Mouse (Mus musculus) intestine, postnatal 0 days (tissue): ENCODE data around the gene Espn. TPM values are rescaled to one million over a fixed set of nuclear protein-coding genes. Genes with fewer than 3 reads are reported as not detected.

Experiments used
- ATAC-seq: fragments of 200-750 bp; cut with Nextera tagmentation; 2 replicates; pipeline ENCODE4 v1.8.0; 2017; ENCODE audit warnings: mild to moderate bottlenecking, moderate TSS enrichment, moderate library complexity
- H3K27ac ChIP-seq: fragments of 300-500 bp; sonication (generic); 2 replicates; pipeline ENCODE4 v1.5.1; 2014; ENCODE audit warnings: mild to moderate bottlenecking, low read depth, low read length, moderate library complexity
- H3K27me3 ChIP-seq: fragments of 300-500 bp; sonication (generic); replicated peaks from 2 replicates; pipeline ENCODE4 v1.6.1; 2014; ENCODE audit warnings: low read length, mixed read lengths; ENCODE audit not compliant: control insufficient read depth, insufficient read depth
- H3K36me3 ChIP-seq: fragments of 300-500 bp; sonication (generic); 2 replicates; pipeline ENCODE4 v1.6.1; 2014; ENCODE audit warnings: mild to moderate bottlenecking, moderate library complexity; ENCODE audit not compliant: control insufficient read depth, insufficient read depth
- H3K4me1 ChIP-seq: fragments of 300-500 bp; sonication (generic); replicated peaks from 2 replicates; pipeline ENCODE4 v1.6.1; 2014; ENCODE audit warnings: antibody characterized with exemption, low read length, mixed read lengths; ENCODE audit not compliant: control insufficient read depth, insufficient read depth
- H3K4me2 ChIP-seq: fragments of 300-500 bp; sonication (generic); replicated peaks from 2 replicates; pipeline ENCODE4 v1.6.1; 2014; ENCODE audit warnings: low read depth, mild to moderate bottlenecking, moderate library complexity
- H3K4me3 ChIP-seq: fragments of 300-500 bp; sonication (generic); 2 replicates; pipeline ENCODE4 v1.5.1; 2014; ENCODE audit warnings: low read depth, low read length
- H3K9ac ChIP-seq: fragments of 300-500 bp; sonication (generic); 2 replicates; pipeline ENCODE4 v1.6.1; 2014; ENCODE audit warnings: mild to moderate bottlenecking, low read depth, low read length
- H3K9me3 ChIP-seq: fragments of 300-500 bp; sonication (generic); 2 replicates; pipeline ENCODE4 v1.6.1; 2016; ENCODE audit warnings: mixed run types; ENCODE audit not compliant: control insufficient read depth
- CTCF ChIP-seq: sonication (generic); IDR thresholded peaks from 2 replicates; pipeline ENCODE4 v1.5.1; 2016; ENCODE audit warnings: low read depth, mild to moderate bottlenecking, control low read depth, antibody characterized with exemption, moderate library complexity
- WGBS: fragments of 180-500 bp; shearing (Covaris S2); extraction: QIAGEN DNeasy Blood & Tissue Kit; methylation state at CpG from one replicate; pipeline ENCODE4 v1.1.7; 2014; 5-methylcytosine and 5-hydroxymethylcytosine counted together
- polyA plus RNA-seq: library from polyadenylated mRNA; unstranded; fragments of >200 nt; fragmentation: Nextera tagmentation; extraction: Ambion mirVana; gene quantifications from 2 replicates; pipeline ENCODE4 v1.2.1, GENCODE M21; 2015

The Espn gene
- polyA plus RNA-seq, 1 experiment from 2014 or later, result 264 TPM

DNA sequence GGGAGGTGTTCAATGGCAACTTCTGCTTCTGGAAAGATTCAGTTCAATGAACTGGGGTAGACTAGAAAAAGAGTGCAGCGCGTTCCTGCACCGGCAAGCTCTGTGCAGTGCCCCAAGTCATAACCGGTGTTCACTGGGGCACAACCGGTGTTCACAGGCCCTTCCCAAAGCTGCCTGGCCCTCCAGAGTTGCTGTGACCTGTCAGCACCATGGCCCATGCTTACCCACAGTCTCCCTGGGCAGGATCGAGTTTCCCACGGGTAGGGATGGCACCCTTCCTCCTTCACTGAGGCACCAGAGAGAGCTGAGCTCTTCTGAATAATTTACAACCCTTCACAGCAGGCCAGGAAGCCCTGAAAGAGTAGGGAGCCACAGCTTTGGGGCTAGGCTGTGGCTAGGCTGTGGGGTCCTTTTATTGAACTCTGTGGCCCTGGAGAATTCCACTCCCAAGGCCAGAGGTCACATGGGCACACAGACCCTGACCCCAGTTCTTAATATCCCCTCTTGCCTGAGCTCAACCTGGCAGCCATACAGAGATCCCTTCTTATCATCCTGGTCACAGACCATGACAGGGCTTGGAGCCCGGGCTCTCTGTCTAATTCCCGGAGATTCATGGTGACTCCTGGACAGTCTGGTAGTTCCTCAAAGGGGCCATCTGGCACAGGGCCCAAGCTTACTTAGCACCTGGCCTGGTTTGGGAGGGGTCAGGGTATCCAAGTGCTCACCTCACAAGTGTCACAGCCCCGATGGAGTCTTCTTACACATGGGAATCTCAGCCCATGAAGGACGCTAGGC is 5.9 kb downstream of the Espn start:
- H3K27ac ChIP-seq, result no peak overlapping the region
- no peak overlapping the region for H3K4me2 ChIP-seq
- WGBS, result 63% methylated on average over 11 of the region's 11 CpGs
- H3K9me3 ChIP-seq, result no peaks in the 10 kb centered on the region
- no peak overlapping the region for H3K9ac ChIP-seq
- TF ChIP-seq CTCF, result no peak
- peaks cover 10% of the 10 kb centered on the region for H3K27me3 ChIP-seq
- H3K4me3 ChIP-seq, result no peak overlapping the region
- no peak for ATAC-seq
- no peaks in the 10 kb centered on the region for H3K36me3 ChIP-seq
- H3K4me1 ChIP-seq, result no peaks in the 10 kb centered on the region

DNA sequence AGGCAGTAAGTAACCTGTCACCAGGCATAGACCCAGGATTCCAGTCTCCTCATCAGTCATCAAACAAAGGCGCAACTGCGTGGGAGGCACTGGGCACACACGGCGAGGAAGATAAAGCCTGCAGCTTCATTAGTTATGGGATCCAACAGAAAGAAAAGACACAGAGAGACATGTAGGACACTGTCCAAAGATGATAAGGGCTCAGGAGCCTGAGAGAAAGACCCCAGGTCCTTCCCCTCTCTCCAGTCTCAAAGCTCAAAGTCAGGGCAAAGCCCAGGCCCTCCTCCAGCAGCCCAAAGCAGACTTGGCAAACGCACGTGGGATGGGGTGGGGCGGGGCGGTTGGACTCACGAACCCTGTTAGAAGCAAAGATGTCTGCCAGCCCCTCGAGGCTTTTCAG is 6.7 kb downstream of the Espn start:
- no peak overlapping the region for H3K27ac ChIP-seq

DNA sequence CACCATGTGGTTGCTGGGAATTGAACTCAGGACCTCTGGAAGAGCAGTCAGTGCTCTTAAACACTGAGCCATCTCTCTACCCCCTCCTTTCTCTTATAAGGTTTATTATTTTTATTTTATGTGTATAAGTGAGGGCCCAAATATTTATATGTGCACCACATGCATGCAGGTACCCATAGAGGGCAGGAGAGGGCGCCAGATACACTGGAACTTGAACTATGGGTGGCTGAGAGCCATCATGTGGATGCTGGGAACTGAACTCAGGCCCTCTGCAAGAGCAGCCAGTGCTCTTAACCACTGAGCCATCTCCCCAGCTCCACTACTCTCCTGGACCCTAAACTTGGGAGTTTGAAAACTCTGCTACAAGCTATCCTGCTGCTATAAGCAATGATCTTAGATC is 8.5 kb downstream of the Espn start:
- Histone ChIP-seq H3K36me3 (no peaks in the 10 kb centered on the region), H3K27me3 (peaks cover 5% of the 10 kb centered on the region; the same call in 1 of the 2 replicates), H3K4me3 (no peak overlapping the region), H3K27ac (no peak overlapping the region), H3K9me3 (no peaks in the 10 kb centered on the region), H3K4me1 (no peaks in the 10 kb centered on the region), H3K9ac (no peak overlapping the region), H3K4me2 (no peak overlapping the region)
- no peak for ATAC-seq
- 43% methylated on average over 1 of the region's 1 CpGs for WGBS
- peak; percentile 41 for TF ChIP-seq CTCF

More for the DNA sequence above, 6.7 kb downstream of the Espn start:
- WGBS, result 51% methylated on average over 10 of the region's 10 CpGs
- TF ChIP-seq CTCF, result no peak
- ATAC-seq, result no peak
- H3K4me3 ChIP-seq, result no peak overlapping the region
- H3K4me1 ChIP-seq, result no peaks in the 10 kb centered on the region
- H3K4me2 ChIP-seq, result no peak overlapping the region
- no peaks in the 10 kb centered on the region for H3K9me3 ChIP-seq
- no peak overlapping the region for H3K9ac ChIP-seq
- H3K27me3 ChIP-seq, result peaks cover 5% of the 10 kb centered on the region; the same call in 1 of the 2 replicates
- no peaks in the 10 kb centered on the region for H3K36me3 ChIP-seq

DNA sequence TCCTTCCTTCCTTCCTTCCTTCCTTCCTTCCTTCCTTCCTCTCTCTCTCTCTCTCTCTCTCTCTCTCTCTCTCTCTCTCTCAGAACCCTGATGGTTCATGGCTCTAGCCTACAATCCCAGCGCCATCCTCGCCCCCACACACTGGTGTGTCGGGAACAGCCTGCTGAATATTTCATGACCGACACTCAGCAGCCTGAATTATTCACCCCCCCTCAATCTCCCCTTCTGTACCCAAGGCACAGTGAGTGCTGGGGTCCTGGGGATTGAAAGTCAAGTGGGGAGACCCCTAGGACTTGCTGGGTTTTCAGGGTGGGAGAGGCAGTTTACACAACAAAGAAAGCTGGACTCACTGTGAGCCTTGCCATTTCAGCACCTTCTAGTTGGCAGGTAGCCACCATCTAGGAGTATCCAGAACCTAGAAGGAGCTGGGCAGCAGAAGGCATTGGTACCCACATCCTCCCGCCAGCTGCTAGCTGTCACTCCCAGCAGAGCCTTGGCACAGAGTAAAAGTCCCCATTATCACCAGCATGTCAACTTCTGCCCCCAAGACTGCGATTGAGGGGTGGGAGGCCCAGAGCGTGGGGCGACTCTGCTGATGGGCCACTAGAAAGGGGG is 10.5 kb downstream of the Espn start:
- TF ChIP-seq CTCF, result no peak
- Histone ChIP-seq H3K9ac (no peak overlapping the region), H3K4me1 (no peaks in the 10 kb centered on the region), H3K9me3 (no peaks in the 10 kb centered on the region), H3K27ac (no peak overlapping the region), H3K4me2 (no peak overlapping the region), H3K4me3 (no peak overlapping the region), H3K36me3 (no peaks in the 10 kb centered on the region), H3K27me3 (peaks cover 5% of the 10 kb centered on the region; the same call in 1 of the 2 replicates)
- ATAC-seq, result no peak
- WGBS, result 69% methylated on average over 8 of the region's 8 CpGs

DNA sequence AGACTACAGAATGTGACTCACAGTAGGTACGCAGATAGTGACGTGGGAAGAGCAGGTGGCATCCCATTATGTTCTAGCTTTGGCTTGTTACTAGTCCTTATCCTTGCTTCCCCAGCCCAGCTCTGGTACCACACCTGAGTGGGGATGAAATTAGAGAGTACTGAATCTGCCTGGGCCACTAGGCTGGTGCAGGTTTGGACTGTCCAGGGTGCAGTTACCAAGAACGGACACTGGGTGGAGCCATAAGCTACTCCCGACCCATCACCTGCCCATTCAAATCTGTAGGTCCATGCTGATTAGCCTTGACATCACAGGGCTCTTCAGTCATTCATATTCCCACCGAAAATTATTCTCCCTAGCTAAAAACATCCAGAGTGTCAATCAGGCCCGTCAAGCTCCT is 11.7 kb downstream of the Espn start:
- Histone ChIP-seq H3K4me1 (no peaks in the 10 kb centered on the region), H3K9ac (no peak overlapping the region), H3K27me3 (peaks cover 5% of the 10 kb centered on the region; the same call in 1 of the 2 replicates), H3K9me3 (no peaks in the 10 kb centered on the region), H3K4me2 (no peak overlapping the region), H3K27ac (no peak overlapping the region), H3K4me3 (no peak overlapping the region), H3K36me3 (no peaks in the 10 kb centered on the region)
- peak; percentile 86 for TF ChIP-seq CTCF
- ATAC-seq, result no peak
- 32% methylated on average over 6 of the region's 6 CpGs for WGBS

DNA sequence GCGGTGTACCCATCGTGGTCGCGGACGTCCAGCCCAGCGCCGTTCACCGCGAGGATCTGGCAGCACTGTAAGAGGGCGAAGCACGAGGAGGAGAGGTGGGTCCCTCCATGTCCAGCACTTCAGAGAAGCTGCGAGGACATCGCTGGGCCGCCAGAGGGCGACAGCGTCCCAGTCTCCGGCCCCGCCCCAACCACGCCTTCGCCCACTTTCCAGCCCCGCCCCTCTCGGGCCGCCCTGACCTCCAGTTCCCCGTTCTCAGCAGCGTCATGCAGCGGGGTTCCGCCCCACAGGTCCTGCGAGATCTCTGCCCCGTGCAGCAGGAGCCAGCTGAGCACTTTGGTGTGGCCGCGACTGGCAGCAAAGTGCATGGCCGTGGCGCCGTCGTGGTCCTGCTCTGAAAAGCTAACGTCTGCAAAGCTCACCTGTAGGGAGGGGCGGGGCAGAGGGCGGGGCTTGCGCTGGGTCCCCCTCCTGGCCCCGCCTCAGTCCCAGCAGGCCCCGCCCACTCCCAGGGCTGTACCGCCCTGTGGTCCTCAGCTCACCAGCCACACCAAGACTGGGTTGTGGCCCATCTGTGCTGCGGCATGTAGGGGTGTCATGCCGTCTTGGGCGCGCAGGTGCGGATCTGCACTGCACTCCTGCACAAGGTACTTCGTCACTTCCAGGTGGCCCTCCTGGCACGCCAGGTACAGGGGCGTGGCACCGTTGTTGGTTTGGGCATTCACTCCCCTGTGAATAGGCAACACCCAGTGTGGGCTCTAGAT is 13.5 kb downstream of the Espn start:
- peak overlapping the region; percentile 75 for H3K4me2 ChIP-seq
- no peak overlapping the region for H3K9ac ChIP-seq
- peak overlapping the region; percentile 37 for H3K4me3 ChIP-seq
- no peaks in the 10 kb centered on the region for H3K4me1 ChIP-seq
- peaks cover 8% of the 10 kb centered on the region; the same call in 1 of the 2 replicates for H3K27me3 ChIP-seq
- no peaks in the 10 kb centered on the region for H3K9me3 ChIP-seq
- no peak overlapping the region for H3K27ac ChIP-seq
- ATAC-seq, result peak; percentile 87
- 2% methylated on average over 46 of the region's 51 CpGs for WGBS
- TF ChIP-seq CTCF, result peak; percentile 98
- no peaks in the 10 kb centered on the region for H3K36me3 ChIP-seq
